ENCODE assay signal across 12 mouse cellular contexts in the genomic region with DNA sequence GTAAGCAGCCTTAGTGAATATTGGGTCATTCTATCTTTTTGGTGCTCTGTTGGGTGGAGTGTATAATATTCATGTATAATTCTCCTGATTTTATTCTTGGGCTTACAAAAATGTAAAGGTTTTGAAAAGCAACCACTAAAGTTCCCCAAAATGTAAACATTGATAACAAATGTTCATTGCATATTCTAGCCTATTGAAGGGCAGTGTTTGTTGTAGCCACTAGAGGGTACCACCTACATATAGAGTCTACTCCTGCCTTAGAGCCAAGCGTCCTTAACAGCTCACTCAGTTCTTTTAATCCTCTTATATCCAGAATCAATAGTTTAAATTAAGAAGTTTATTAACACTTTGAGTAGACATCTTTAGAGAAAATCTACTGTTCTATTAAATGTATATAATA.
DNase-seq lines count a peak whose midpoint lies in the region; ATAC-seq and TF ChIP-seq lines count a peak whose summit lies in the region.
"Had no signal": no experiment of that assay in that cellular context is flagged by ENCODE, and none has a peak within 500 bp of the region (broad histone marks: within the 10 kb centered on the region; RNA-seq: fewer than 3 reads in every experiment).

No protein-coding gene starts in this region.

- no peak for TF ChIP-seq EP300 in heart, adult 2 months (IDR thresholded peaks at IDR 0.05; ENCODE audit: insufficient read depth, low read depth, low read length)

- H3K9me3 ChIP-seq in intestine, postnatal 0 days (ENCODE audit: control insufficient read depth), result no peaks in the 10 kb centered on the region
- H3K9me3 ChIP-seq in liver, embryonic 11.5 days (ENCODE audit: control insufficient read depth, low read length), result no peaks in the 10 kb centered on the region
- H3K9me3 ChIP-seq: limb, embryonic 15.5 days; neural tube, embryonic 12.5 days had no signal

- no peak for ATAC-seq in Patski
- no peak for ATAC-seq in intestine, postnatal 0 days
- no peak for ATAC-seq in liver, embryonic 11.5 days (replicated peaks; ENCODE audit: low FRiP score)
- ATAC-seq: inflammation-experienced regulatory T-cells, adult 6 months had no signal

- no peaks in the 10 kb centered on the region for H3K79me2 ChIP-seq in heart, adult 2 months (replicated peaks; ENCODE audit: control insufficient read depth, insufficient read depth, low read length)

- intact Hi-C loops in heart, adult 2 months (cut with DNase I), result no loop called here
- intact Hi-C loops in heart, postnatal 36 days (cut with DNase I), result no loop called here

- H3K36me3 ChIP-seq in heart, adult 2 months (ENCODE audit: control insufficient read depth, insufficient read depth, low read length), result no peaks in the 10 kb centered on the region
- H3K36me3 ChIP-seq in intestine, postnatal 0 days (ENCODE audit: control insufficient read depth, insufficient read depth), result no peaks in the 10 kb centered on the region
- no peaks in the 10 kb centered on the region for H3K36me3 ChIP-seq in liver, embryonic 11.5 days (ENCODE audit: control insufficient read depth, insufficient read depth, low read length)
- H3K36me3 ChIP-seq: limb, embryonic 15.5 days; neural tube, embryonic 12.5 days had no signal

- TF ChIP-seq CTCF in heart, adult 2 months (IDR thresholded peaks at IDR 0.05), result peak; percentile 64
- TF ChIP-seq CTCF in Patski (IDR thresholded peaks at IDR 0.05), result peak; percentile 15
- TF ChIP-seq CTCF in intestine, postnatal 0 days (IDR thresholded peaks at IDR 0.05; ENCODE audit: low read depth), result peak; percentile 74

- POLR2A ChIA-PET in Patski (lab: Charles Lee), result no interaction called here

- WGBS in heart, adult 2 months, result 21% methylated on average over 1 of the region's 1 CpGs
- 5% methylated on average over 1 of the region's 1 CpGs for WGBS in intestine, postnatal 0 days
- 10% methylated on average over 1 of the region's 1 CpGs for WGBS in liver, embryonic 11.5 days

- H3K4me1 ChIP-seq in heart, adult 2 months (ENCODE audit: control insufficient read depth, insufficient read depth, low read length), result no peaks in the 10 kb centered on the region
- no peaks in the 10 kb centered on the region for H3K4me1 ChIP-seq in intestine, postnatal 0 days (replicated peaks; ENCODE audit: control insufficient read depth, insufficient read depth, low read length)
- no peaks in the 10 kb centered on the region for H3K4me1 ChIP-seq in liver, embryonic 11.5 days (replicated peaks; ENCODE audit: control insufficient read depth, insufficient read depth, low read length)
- H3K4me1 ChIP-seq: limb, embryonic 15.5 days; neural tube, embryonic 12.5 days had no signal

- no peak overlapping the region for H3K4me3 ChIP-seq in heart, adult 2 months
- no peak overlapping the region for H3K4me3 ChIP-seq in intestine, postnatal 0 days (ENCODE audit: low read depth, low read length)
- H3K4me3 ChIP-seq in liver, embryonic 11.5 days (ENCODE audit: low read depth, low read length), result no peak overlapping the region
- H3K4me3 ChIP-seq: limb, embryonic 15.5 days; neural tube, embryonic 12.5 days had no signal

- H3K9ac ChIP-seq in heart, adult 2 months (ENCODE audit: low read depth, low read length), result no peak overlapping the region
- H3K9ac ChIP-seq in intestine, postnatal 0 days (ENCODE audit: low read depth, low read length), result no peak overlapping the region
- no peak overlapping the region for H3K9ac ChIP-seq in liver, embryonic 11.5 days (ENCODE audit: low read depth, low read length)
- H3K9ac ChIP-seq: limb, embryonic 15.5 days; neural tube, embryonic 12.5 days had no signal

- in situ Hi-C loops in Patski (cut with MboI; ENCODE audit: low pct_unique_long_range_greater_than_20kb), result no loop called here

- H3K27ac ChIP-seq in heart, adult 2 months, result no peak overlapping the region
- H3K27ac ChIP-seq in intestine, postnatal 0 days (ENCODE audit: low read depth, low read length), result no peak overlapping the region
- no peak overlapping the region for H3K27ac ChIP-seq in liver, embryonic 11.5 days (ENCODE audit: low read depth, low read length)
- H3K27ac ChIP-seq: limb, embryonic 15.5 days; neural tube, embryonic 12.5 days had no signal

- no peaks in the 10 kb centered on the region; the same call in 1 of the 2 replicates for H3K27me3 ChIP-seq in heart, adult 2 months (ENCODE audit: control insufficient read depth, insufficient read depth, low read length)
- H3K27me3 ChIP-seq in Patski, result peaks cover 5% of the 10 kb centered on the region
- H3K27me3 ChIP-seq in intestine, postnatal 0 days (replicated peaks; ENCODE audit: control insufficient read depth, insufficient read depth, low read length), result no peaks in the 10 kb centered on the region
- no peaks in the 10 kb centered on the region for H3K27me3 ChIP-seq in liver, embryonic 11.5 days (replicated peaks; ENCODE audit: control insufficient read depth, insufficient read depth, low read length)
- H3K27me3 ChIP-seq: limb, embryonic 15.5 days; neural tube, embryonic 12.5 days had no signal

- no peak for TF ChIP-seq POLR2A in heart, adult 2 months (IDR thresholded peaks at IDR 0.05; ENCODE audit: insufficient read depth, low read depth, low read length)

- no peak for DNase-seq in heart, adult 2 months
- DNase-seq in heart, postnatal 36 days, result no peak
- peak; percentile 29 for DNase-seq in 3T3-L1 (ENCODE audit: low read depth, low spot score)
- DNase-seq in Patski (ENCODE audit: low read depth, low spot score), result no peak
- no peak for DNase-seq in spleen, adult 12 weeks (ENCODE audit: low spot score)
- no peak for DNase-seq in gastrocnemius, adult 18-20 months (ENCODE audit: low spot score)
- no peak for DNase-seq in liver, embryonic 11.5 days (ENCODE audit: low spot score)
- DNase-seq: gastrocnemius, postnatal 10 days had no signal

- CTCF ChIA-PET in Patski (lab: Charles Lee), result no interaction called here

- H3K4me2 ChIP-seq in intestine, postnatal 0 days (replicated peaks; ENCODE audit: low read depth), result no peak overlapping the region
- H3K4me2 ChIP-seq in liver, embryonic 11.5 days, result no peak overlapping the region
- H3K4me2 ChIP-seq: limb, embryonic 15.5 days; neural tube, embryonic 12.5 days had no signal

Comparison
In these comparisons a context has a peak if more than half of its experiments do, and no peak if none do; other contexts are left out.
1. CTCF ChIP-seq: peak in every context shown above with its lines; median percentile 74 in intestine, postnatal 0 days; 64 in heart, adult 2 months; 15 in Patski.